Mouse (Mus musculus) ES-Bruce4 (cell line): Measurements from ENCODE around the gene Pde1c.

Source experiments
- CTCF ChIP-seq: IDR thresholded peaks from one replicate; pipeline ENCODE4 v1.8.1; 2011; ENCODE audit warnings: low read depth, low read length
- EP300 ChIP-seq: IDR thresholded peaks from 2 replicates; pipeline ENCODE4 v1.6.1; 2011; ENCODE audit warnings: low read depth, low read length; ENCODE audit not compliant: insufficient read depth
- POLR2A ChIP-seq: IDR thresholded peaks from one replicate; pipeline ENCODE4 v1.8.1; 2011; ENCODE audit warnings: low read length; ENCODE audit not compliant: insufficient read depth

DNA sequence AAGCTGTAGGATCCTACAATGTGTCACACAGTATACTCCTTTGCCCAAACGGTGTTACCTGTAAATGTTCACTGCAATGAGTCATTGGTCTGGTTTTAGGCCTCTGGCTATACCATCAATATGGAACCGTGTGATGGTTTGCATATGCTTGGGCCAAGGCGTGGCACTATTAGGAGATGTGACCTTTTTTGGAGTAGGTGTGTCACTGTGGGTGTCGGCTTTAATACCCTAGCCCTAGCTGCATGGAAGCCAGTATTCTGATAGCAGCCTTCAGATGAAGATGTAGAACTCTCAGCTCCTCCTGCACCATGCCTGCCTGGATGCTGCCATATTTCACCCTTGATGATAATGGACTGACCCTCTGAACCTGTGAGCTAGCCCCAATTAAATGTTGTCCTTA lies 304.4 kb downstream of the Pde1c start:
- TF ChIP-seq POLR2A (no peak), CTCF (no peak), EP300 (no peak)
